Mouse (Mus musculus) thymus, postnatal 0 days (tissue): Measurements from ENCODE around the gene Cacna1s. TPM values are rescaled to one million over a fixed set of nuclear protein-coding genes. Genes with fewer than 3 reads are reported as not detected.
A peak's percentile ranks its signal among the peaks of the same experiment; 100 is the strongest.

ENCODE experiments used
- DNase-seq: peaks from one replicate; pipeline ENCODE4 v3.0.0-alpha.2; 2015; ENCODE audit warnings: low spot score
- polyA plus RNA-seq: library from polyadenylated mRNA; unstranded; fragments of >200 nt; fragmentation: Nextera tagmentation; extraction: Ambion mirVana; gene quantifications from 2 replicates; pipeline ENCODE4 v1.2.1, GENCODE M21; 2015

Cacna1s gene
- polyA plus RNA-seq, 1 experiment from 2014 or later: 1.6 TPM

DNA sequence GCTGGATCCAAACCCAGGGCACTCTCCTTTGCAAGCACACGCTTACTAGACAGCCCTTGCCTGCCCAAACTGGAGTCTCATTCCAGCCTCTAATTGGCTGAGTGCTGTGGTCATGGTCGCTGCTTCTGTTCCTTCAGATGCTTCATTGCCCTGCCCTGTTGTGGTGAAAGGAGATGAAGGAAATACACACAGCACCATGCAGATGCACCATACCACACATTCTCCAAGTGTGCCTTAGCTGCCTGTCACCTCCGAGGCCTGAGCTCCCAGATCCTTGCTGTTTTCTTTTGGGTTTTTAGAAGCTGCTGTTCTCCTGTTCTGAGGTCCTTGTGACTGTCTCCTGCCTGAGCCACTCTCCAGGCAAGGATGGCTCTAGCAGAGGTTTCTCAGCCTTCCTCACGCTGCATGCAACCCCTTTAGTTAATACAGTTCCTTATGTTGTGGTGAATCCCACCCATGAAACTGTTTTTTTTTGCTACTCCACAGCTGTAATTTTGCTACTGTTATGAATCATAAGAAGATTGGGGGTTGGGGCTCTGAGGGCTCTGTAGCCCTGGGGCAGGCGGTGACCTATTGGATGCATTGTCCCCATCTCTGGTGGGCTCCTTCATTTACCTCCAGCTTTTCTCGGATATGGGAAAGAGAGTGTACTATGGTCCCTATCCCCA lies 83.4 kb downstream of the Cacna1s start:
- DNase-seq: peak; percentile 51

DNA sequence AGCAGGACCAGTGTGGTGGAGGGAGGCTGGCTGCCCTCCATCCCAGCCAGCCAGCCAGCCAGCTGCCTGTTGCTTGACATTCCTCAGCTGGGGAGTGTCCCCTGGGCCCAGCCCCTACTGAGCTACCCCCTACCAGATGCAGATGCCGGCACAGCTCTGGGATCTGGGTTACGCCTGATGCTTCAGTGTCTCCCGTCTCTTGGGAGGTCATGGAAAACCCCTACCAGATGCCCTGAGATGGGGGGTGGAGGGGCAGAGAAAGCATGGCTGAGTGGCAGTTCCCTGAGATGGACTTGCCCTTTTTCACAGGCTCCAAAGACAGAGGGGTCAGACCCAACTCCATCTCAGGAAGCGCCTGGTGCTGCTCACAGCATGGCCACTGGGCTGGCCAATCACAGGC lies 84.0 kb downstream of the Cacna1s start:
- no peak for DNase-seq

DNA sequence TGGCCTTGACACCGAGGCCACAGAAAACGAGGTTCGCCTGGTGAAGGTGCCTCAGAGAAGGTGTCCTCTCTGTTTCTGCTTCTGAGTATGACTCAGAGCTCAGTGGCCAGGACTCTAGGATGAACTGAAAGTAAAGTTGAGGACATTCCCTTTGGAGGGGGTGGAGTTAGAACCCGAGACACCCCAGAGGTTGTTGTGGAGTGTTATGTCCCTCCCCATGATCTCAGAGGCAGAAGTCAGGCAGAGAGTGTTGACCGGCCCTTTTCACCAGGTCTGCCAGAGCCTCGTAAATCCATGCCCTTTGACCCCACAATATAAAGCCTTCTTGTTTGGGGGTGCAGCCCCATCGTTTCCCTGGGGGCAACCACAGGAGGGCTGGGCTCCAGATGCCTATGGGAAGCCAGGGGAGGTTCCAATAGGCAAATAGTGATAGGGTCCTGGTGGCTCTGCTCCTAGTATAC lies 84.6 kb downstream of the Cacna1s start:
- no peak for DNase-seq

DNA sequence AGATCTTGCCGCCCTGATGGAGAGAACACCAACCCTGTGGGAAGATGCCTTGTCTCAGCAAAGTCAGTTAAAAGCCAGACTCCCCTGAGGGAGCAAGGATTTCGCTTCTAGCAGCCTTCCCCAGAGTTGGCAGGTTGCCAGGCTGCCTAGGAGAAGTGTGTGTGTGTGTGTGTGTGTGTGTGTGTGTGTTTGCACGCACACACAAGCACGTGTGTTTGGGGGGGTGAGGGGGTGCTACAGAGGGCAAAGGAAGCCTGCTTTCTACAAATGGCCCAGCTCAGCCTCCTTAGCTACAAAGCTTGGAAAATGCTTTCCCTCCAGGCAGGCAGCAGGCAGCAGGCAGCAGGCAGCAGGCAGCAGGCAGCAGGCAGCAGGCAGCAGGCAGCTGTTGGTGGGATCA lies 85.0 kb downstream of the Cacna1s start:
- peak; percentile 53 for DNase-seq

DNA sequence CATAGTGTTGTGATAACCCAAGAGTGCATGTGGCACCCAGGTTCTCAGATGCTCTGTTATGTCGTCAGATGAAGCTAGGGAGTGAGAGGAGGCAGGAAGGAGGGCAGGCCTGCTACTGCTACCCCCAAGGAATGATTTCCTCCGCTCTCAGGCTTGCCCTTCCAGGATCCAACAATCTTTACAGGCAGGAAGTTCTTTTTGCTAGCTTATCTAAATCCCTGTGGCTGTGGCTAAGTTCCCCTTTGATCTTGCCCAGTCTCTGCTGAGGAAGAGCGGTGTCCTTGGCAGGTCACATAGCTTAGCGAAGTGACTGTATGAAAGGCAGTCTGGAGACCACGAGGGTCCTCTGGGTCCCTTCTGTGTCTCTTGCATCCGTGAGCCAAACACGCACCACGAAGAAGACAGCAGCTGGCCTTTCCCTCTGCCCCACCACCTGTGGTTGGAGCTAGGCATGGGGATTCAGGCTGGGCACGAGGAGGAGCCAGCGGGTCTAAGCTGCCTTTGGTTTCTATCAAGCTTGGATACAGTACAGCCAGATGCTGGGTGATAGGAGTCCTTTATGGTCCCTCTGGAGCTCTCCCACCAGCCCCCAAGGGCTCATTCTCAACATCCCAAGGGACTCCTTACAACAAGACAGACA lies 85.8 kb downstream of the Cacna1s start:
- peak; percentile 43 for DNase-seq

DNA sequence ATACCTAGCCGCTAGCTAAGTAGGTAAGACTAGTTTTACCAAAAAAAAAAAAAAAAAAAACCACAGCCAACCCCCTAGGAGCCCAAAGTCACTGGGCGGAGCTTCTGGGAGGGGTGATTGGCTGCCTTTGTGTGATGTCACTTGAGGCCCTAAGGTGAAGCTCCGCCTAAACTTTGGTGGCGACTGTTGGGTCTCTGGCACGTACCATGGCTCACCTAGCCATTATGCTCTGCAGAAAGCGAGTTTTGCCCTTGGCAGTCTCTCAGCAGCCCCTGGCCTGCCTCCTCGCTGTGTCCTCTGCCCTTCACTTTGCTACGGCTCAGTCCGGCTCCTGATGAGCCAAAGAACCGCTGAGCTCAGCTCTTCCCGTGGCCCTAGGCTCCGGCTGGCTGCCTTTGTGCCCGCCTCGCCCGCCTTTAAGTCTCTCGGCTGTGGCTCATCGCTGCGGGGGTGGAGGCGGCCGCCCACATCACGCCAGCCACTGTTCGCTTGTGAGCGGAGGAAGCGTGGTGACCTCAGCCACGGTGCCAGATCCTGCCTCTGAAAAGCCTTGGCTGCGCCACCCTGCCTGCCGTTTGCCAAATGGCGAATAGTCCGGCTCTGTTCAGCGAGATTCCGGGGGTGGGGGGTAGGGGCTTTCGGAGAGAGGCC lies 87.6 kb downstream of the Cacna1s start:
- peak; percentile 92 for DNase-seq

DNA sequence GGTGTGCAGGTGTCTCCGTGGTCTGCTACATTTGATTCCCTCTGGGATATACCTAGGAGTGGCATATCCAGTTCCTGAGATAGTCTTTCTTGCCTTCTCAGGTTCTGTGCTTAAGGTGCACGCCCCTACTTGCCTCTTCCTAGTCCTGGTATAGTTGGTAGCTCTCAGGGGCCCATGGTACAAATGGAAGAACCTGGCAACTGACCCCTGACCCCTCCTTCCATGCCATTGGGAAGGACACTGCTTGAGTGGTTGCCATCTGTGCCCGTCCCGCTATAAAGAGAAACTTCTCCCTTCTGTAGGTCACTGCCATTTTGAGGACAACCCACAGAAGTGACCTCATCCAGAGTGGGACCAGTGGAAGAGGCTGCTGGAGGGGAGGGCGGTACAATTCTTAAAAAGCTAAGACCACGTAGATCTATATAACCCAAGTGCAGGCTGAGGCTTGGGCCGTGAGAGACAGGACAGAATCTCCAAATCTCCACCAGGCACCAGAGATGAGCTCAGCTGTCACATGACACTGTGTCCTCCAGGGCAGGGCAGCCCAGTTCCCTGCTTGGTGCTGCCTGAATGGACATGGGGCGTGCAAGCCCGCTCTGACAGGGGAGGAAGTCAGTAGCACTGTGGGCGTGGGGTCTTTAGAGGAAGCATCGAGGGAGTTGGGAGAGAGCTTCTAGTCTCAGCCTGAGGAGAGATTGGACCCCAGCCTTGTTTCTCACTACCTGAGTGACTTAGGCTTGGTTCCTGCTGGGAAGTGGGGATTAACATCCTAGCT lies 88.8 kb downstream of the Cacna1s start:
- no peak for DNase-seq

DNA sequence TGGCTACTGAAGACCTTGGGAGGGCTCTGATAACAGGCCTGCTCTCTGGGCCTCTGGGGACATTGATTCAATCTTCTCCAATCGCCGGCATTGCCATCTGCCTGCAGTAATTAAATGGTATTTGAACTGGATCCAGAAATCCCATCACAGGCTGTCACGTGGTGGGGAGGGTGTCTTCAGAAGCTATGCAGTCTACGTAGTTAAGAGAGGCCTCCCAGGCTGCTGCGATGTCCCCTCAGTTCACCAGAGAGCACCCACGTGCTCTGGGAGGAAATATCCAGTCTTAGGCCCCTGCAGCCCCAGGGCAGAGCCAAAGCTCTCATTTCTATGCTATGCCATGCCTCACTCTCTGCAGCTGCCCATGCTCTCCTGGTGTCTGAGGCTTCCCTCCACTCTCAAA lies 89.8 kb downstream of the Cacna1s start:
- no peak for DNase-seq

DNA sequence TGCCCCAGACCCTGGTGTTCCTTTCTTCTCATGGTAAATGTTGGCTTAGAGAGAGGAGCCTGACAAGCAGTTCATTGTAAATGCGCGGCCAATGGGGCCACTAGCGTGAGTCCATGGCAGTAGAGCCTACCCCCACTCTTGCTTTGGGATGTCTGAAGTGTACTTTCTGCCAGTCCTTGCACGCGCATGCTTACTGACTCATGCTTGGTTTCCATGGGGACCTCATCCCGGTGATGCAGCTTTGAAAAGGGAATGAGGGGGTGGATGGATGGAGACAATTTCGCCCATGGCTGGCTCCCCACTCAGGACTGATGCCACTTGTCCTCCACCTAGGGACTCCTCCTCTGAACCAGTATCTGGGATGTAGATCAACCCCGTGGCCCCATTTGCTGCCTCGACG lies 91.0 kb downstream of the Cacna1s start:
- no peak for DNase-seq

DNA sequence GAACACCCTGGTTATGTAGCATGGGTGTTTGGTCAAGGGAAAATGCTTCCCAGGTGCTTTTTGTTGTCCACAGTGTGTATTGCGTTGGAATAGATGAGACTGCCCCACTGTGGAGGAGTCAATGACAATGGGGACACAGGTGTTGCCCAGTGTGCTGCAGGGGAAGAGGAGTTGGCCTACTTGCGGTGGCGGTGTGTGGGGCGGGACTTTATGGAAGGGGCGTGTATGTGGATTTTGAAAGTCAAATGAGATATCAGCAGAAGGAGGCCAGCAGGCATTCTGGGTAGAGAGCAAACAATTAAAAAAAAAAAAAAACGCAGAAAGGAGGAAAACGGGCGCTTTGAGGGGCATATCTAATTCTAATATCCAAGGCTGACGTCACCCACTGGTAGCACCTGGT lies 97.2 kb downstream of the Cacna1s start:
- no peak for DNase-seq

DNA sequence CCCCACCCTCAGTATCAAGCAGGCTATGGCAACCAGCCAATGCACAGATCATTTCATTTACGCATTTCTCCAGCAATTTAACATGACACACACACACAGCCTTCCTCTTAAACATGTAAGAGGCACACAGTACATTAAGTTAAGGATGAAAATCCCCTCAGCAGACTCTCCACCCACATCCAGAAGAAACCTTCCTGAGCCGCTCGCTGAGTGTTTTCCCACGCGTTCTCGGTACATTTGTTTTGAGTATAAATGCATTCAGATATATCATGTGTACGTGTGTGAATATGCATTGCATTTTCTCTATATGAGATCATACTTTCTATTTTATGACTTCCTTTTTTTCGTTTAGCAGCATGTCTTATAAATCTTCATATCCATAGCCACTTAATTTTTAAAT lies 98.8 kb downstream of the Cacna1s start:
- no peak for DNase-seq

DNA sequence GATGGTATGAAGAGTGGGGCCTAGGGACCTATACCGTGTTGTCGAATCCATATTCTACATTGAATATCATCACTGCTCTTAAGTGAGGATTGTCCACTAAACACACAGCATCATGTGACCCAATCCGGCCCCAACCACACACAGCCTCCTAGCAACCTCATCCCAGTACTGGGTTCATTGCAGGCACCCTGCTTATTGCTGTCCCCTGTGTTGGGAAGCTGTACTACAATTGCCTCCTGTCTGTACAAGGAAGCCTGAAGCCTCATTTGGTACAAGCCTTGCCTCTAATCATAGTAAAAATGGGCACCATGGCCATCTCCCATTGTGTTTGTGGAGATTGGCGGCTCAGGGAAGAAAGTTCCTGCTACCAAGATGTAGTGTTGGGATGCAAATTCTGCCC lies 103.8 kb downstream of the Cacna1s start:
- no peak for DNase-seq

DNA sequence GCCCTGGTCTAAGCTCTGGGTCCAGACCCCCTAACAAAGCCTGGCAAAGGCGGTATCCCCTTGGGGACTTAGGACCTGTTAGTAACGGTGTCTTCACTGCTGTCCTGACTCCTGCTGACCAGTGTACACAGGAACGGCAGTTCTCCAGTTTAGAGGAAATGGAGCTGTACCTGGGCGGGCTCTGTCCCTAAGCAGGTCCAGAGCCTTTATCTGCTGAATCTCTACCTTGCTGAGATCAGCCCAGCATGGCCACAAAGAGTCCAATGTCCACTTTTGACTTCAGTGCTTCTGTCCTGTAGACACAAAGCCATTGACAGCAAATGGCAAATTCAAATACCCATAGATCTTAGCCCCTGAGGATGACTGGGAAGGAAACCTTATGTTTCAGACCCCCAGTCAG lies 104.4 kb downstream of the Cacna1s start:
- DNase-seq: no peak

DNA sequence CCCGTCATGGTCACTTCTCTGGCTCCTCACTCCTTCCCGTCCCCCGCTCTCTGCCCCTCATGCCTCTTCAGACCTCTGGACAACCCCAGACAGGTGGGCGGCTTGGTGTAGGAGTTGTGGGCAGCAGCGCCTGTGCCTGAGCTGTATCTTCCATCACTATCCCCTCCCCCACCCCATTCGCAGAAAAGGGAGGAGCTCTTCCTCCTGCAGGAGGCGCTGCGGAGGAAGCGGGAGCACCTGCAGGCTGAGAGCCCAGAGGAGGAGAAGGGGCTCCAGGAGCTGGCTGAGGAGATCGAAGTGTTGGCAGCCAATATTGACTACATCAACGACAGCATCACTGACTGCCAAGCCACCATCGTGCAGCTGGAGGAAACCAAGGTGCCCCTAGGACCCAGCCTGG lies 107.3 kb downstream of the Cacna1s start:
- no peak for DNase-seq

DNA sequence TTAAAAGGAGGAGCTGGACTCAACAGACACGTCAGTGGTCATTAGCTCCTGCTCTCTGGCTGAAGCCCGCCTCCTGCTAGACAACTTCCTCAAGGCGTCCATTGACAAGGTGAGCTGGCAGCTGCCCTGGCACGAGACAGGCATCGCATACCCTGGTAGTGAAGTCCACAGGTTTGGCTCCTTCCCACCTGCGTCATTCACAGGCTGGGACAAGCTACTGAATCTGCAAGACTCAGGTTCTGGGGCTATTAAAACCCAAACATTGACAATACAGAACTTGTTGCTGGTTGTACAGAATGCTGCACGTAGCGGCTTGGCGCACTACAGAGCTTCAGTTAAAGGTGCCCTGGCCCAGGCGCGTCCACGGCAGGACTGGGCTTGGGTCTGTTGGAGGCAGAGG lies 107.7 kb downstream of the Cacna1s start:
- no peak for DNase-seq

DNA sequence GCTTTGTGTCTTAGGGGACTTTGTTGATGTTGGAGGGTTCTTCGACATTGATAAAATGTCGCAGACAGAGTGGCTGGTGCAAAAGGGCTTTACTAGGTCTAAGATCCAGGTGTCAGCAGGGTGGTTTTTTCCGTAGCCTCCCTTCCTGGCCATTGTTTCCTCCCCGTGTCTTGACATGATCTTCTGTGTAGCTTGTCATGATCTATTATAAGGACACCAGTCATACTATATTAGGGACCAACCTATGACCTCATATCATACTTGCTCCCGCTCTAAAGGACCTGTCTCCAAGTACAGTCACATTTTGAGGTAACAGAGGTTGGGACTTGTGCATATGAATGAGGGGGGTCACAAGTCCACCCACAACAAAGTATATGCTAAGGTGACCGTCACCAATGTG lies 108.4 kb downstream of the Cacna1s start:
- DNase-seq: no peak

DNA sequence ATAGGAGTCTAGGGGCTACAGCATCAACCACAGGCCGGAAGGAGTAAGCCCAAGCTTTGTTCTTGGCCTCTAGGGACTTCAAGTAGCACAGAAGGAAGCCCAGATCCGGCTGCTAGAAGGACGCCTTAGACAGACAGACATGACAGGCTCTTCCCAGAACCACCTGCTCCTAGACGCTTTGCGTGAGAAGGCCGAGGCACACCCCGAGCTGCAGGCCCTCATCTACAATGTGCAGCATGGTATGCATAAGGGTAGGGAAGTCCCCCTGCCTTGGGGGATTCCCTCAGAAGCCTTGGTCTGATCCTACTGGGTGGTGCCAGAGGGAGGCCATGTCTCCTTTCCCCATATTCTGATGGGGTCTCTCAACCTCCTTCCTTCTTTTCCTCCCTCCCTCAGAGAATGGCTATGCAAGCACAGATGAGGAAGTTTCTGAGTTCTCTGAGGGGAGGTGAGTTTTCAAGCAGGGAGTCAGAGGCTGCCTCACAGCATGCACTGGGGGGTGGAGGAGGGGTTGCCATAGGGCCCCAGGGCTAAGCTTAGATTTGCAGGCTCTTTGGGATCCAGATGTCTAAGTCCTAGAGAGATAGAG lies 108.9 kb downstream of the Cacna1s start:
- DNase-seq: no peak

DNA sequence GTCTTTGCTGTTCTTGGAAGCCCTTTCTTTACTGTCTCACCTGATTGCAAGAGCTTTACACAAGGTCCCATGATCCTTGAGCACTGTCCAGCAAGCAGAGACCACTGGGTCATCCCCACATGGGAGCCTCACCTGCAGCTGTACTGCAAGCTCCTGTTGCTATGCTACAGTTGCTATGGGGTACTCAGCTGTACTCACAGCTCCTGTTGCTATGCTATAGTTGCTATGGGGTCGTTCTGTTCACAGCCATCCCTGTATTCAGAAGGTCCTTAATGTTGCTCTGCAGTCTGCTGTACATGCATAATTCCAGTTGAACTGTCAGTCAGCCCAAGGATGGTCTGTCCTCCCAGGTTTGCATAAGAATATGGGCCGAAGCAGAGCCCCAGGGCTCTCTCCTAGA lies 112.9 kb downstream of the Cacna1s start:
- no peak for DNase-seq

DNA sequence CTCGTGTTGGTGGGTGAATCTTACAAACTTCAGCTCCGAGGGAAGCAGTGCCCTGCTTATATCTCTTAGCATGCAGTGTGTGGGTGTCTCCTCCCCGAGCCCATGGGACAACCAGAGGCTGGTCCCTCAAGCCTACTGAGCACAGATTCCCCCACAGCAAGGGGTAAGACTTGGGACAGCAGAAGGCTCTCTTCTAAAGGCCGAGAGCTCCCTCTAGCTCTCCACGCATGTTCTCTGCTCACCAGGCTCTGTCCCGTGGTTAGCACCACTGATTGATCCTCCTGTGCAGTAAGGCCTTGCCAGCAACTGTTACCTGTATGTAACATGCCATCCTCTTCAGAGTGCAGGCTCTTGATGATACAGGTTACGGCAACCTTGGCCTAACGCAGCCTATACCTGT lies 115.1 kb downstream of the Cacna1s start:
- no peak for DNase-seq
